Mouse (Mus musculus): ENCODE data around the gene Sae1.

GRCm38 (mm10) chr7:16425721-16426120 is 38.1 kb upstream of the Sae1 start:
- no peak for TF ChIP-seq CTCF (IDR thresholded peaks at IDR 0.05; ENCODE audit: low read depth, low read length)
- no peak for TF ChIP-seq POLR2A (IDR thresholded peaks at IDR 0.05; ENCODE audit: extremely low read depth, insufficient read depth, low read length)
